Mouse (Mus musculus) hindbrain, postnatal 0 days (tissue): ENCODE results near the gene Akr1b8. TPM values are rescaled to one million over a fixed set of nuclear protein-coding genes. Genes with fewer than 3 reads are reported as not detected.

Source experiments
- ATAC-seq: fragments of 200-750 bp; cut with Nextera tagmentation; 2 replicates; pipeline ENCODE4 v1.8.0; 2017; ENCODE audit warnings: mild to moderate bottlenecking, moderate TSS enrichment, moderate library complexity
- DNase-seq: peaks from one replicate; pipeline ENCODE4 v3.0.0-alpha.2; 2015; ENCODE audit warnings: low spot score
- H3K27ac ChIP-seq: fragments of 300-500 bp; sonication (generic); 2 replicates; pipeline ENCODE4 v1.5.1; 2014; ENCODE audit warnings: mild to moderate bottlenecking
- H3K27me3 ChIP-seq: fragments of 300-500 bp; sonication (generic); 2 replicates; pipeline ENCODE4 v1.6.1; 2014; ENCODE audit warnings: low read length, mixed read lengths; ENCODE audit not compliant: insufficient read depth
- H3K36me3 ChIP-seq: fragments of 300-500 bp; sonication (generic); 2 replicates; pipeline ENCODE4 v1.6.1; 2014; ENCODE audit warnings: low read length, mixed read lengths; ENCODE audit not compliant: insufficient read depth
- H3K4me1 ChIP-seq: fragments of 300-500 bp; sonication (generic); 2 replicates; pipeline ENCODE4 v1.6.1; 2014; ENCODE audit warnings: antibody characterized with exemption, low read length, mixed read lengths; ENCODE audit not compliant: insufficient read depth
- H3K4me2 ChIP-seq: fragments of 300-500 bp; sonication (generic); 2 replicates; pipeline ENCODE4 v1.6.1; 2014; ENCODE audit warnings: low read depth, mild to moderate bottlenecking, low read length, moderate library complexity, mixed read lengths
- H3K4me3 ChIP-seq: fragments of 300-500 bp; sonication (generic); 2 replicates; pipeline ENCODE4 v1.5.1; 2014; ENCODE audit warnings: low read length
- H3K9ac ChIP-seq: fragments of 300-500 bp; sonication (generic); replicated peaks from 2 replicates; pipeline ENCODE4 v1.6.1; 2014; ENCODE audit warnings: mild to moderate bottlenecking, low read length, moderate library complexity, mixed read lengths
- H3K9me3 ChIP-seq: fragments of 300-500 bp; sonication (generic); 2 replicates; pipeline ENCODE4 v1.6.1; 2016; ENCODE audit warnings: low read length, mixed read lengths
- CTCF ChIP-seq: IDR thresholded peaks from 2 replicates; pipeline ENCODE4 v1.5.1; 2016; ENCODE audit warnings: antibody characterized with exemption, control low read depth, low read depth
- WGBS: fragments of 180-500 bp; shearing (Covaris S2); extraction: QIAGEN DNeasy Blood & Tissue Kit; methylation state at CpG from one replicate; pipeline ENCODE4 v1.1.7; 2014; 5-methylcytosine and 5-hydroxymethylcytosine counted together
- polyA plus RNA-seq: library from polyadenylated mRNA; unstranded; fragments of >200 nt; fragmentation: Nextera tagmentation; extraction: Ambion mirVana; gene quantifications from 2 replicates; pipeline ENCODE4 v1.2.1, GENCODE M21; 2015
- total RNA-seq: library from RNA; depleted of rRNA; stranded (reverse); fragments of >200 nt; gene quantifications from 2 replicates; pipeline ENCODE4 v1.2.3, GENCODE M21; 2014; rRNA removed

The Akr1b8 gene
- total RNA-seq (1.6 and 2.0 TPM in 2 replicates), polyA plus RNA-seq (3.2 and 3.8 TPM in 2 replicates)

GRCm38 (mm10) chr6:34353658-34354353, at the start of gene Akr1b8:
Akr1b8 (plus strand) TSS chr6:34354119.
- 0 out of 2 replicates have a peak within 1 kb of the TSS, but pooled peaks have one; percentile 14 for H3K4me3 ChIP-seq
- 12% methylated on average over 16 of the region's 16 CpGs for WGBS
- H3K9me3 ChIP-seq: no peaks in the 10 kb centered on the region
- ATAC-seq (peak; percentile 55; the same call in 1 of the 2 replicates), DNase-seq (peak; percentile 73)
- peak within 1 kb of the TSS; percentile 53 for H3K4me2 ChIP-seq
- no peak within 1 kb of the TSS for H3K27ac ChIP-seq
- no peaks in the 10 kb centered on the region for H3K36me3 ChIP-seq
- TF ChIP-seq CTCF: no peak
- no peaks in the 10 kb centered on the region for H3K4me1 ChIP-seq
- H3K9ac ChIP-seq: no peak within 1 kb of the TSS
- no peaks in the 10 kb centered on the region for H3K27me3 ChIP-seq

DNA sequence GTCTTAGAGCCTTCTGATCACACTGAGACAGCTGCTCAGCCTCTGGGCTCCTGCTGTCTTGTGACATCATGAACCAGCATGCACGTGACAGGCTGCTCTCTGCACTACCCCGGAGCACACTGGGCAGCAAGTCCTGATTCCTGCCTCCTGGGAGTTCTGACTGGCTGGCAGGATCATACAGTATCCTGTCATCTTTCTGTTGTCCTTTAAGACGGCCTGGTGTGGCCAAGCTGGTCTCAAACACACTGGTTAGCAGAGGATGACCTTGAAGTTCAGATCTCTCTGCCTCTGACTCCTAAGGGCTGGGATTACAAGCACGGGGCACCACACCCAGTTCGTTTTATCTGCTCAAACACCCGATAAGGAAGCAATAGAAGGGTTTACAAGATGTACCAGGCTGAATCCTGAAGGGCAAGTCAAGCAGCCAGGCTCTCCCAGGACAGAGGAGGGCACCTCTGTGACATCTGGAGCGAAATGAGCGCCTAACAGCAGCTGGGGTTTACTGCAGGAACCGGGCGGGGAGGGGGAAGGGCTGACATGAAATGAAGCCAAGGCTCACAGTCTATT, 49.2 kb upstream of the Akr1b8 start:
- DNase-seq (peak; percentile 12), ATAC-seq (peak; percentile 63; the same call in 1 of the 2 replicates)
- H3K4me2 ChIP-seq: no peak overlapping the region
- H3K27me3 ChIP-seq: no peaks in the 10 kb centered on the region
- no peak overlapping the region for H3K4me3 ChIP-seq
- H3K27ac ChIP-seq: no peak overlapping the region
- H3K4me1 ChIP-seq: no peaks in the 10 kb centered on the region
- peaks cover 8% of the 10 kb centered on the region; the same call in 1 of the 2 replicates for H3K36me3 ChIP-seq
- WGBS: 70% methylated on average over 10 of the region's 10 CpGs
- H3K9me3 ChIP-seq: no peaks in the 10 kb centered on the region
- TF ChIP-seq CTCF: no peak
- no peak overlapping the region for H3K9ac ChIP-seq

DNA sequence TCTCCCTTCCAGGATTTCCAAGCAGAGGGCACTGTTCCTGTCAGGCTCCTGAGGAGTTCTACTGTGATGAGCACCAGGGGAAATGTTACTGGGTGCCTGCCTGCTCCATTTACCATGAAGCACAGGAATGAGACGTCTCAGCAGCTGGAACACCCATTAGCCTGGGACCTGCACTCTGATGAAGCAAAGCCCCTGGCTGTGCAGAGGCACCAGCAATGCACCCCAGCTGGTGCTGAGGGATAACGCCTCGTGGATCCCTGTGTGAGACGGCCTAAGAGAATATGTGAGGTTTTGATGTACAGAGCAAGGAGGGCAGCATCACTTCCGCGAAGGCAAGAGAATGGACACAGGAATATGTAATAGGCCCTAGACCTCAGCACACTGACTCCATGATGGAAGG, 47.1 kb upstream of the Akr1b8 start:
- peaks cover 20% of the 10 kb centered on the region; the same call in 1 of the 2 replicates for H3K36me3 ChIP-seq
- no peak for TF ChIP-seq CTCF
- 78% methylated on average over 6 of the region's 6 CpGs for WGBS

GRCm38 (mm10) chr6:34309526-34309925, 44.4 kb upstream of the Akr1b8 start:
- ATAC-seq (no peak), DNase-seq (no peak)
- Histone ChIP-seq H3K27me3 (no peaks in the 10 kb centered on the region), H3K9ac (no peak overlapping the region), H3K27ac (no peak overlapping the region), H3K9me3 (no peaks in the 10 kb centered on the region), H3K36me3 (peaks cover 20% of the 10 kb centered on the region; the same call in 1 of the 2 replicates), H3K4me1 (no peaks in the 10 kb centered on the region), H3K4me2 (no peak overlapping the region), H3K4me3 (no peak overlapping the region)
- TF ChIP-seq CTCF: no peak
- 89% methylated on average over 6 of the region's 6 CpGs for WGBS

More for the DNA sequence above, 47.1 kb upstream of the Akr1b8 start:
- DNase-seq (no peak), ATAC-seq (no peak)
- H3K9ac ChIP-seq: no peak overlapping the region
- no peak overlapping the region for H3K4me3 ChIP-seq
- H3K27me3 ChIP-seq: no peaks in the 10 kb centered on the region
- H3K27ac ChIP-seq: no peak overlapping the region
- H3K9me3 ChIP-seq: no peaks in the 10 kb centered on the region
- H3K4me1 ChIP-seq: no peaks in the 10 kb centered on the region
- no peak overlapping the region for H3K4me2 ChIP-seq

GRCm38 (mm10) chr6:34310023-34310595, 43.8 kb upstream of the Akr1b8 start:
- H3K27ac ChIP-seq: no peak overlapping the region
- TF ChIP-seq CTCF: no peak
- peaks cover 20% of the 10 kb centered on the region; the same call in 1 of the 2 replicates for H3K36me3 ChIP-seq
- H3K9ac ChIP-seq: no peak overlapping the region
- no peak for DNase-seq
- no peak for ATAC-seq
- no peak overlapping the region for H3K4me3 ChIP-seq
- WGBS: 94% methylated on average over 11 of the region's 11 CpGs
- no peaks in the 10 kb centered on the region for H3K9me3 ChIP-seq
- no peaks in the 10 kb centered on the region for H3K4me1 ChIP-seq
- H3K4me2 ChIP-seq: no peak overlapping the region
- H3K27me3 ChIP-seq: no peaks in the 10 kb centered on the region

- H3K27me3 ChIP-seq: no peaks in the 10 kb centered on the region
- DNase-seq (no peak), ATAC-seq (no peak)
- peaks cover 15% of the 10 kb centered on the region; the same call in 1 of the 2 replicates for H3K36me3 ChIP-seq
- no peak overlapping the region for H3K27ac ChIP-seq
- peaks cover 4% of the 10 kb centered on the region; the same call in 1 of the 2 replicates for H3K4me1 ChIP-seq
- WGBS: 68% methylated on average over 9 of the region's 9 CpGs
- TF ChIP-seq CTCF: no peak
- H3K9ac ChIP-seq: no peak overlapping the region
- no peaks in the 10 kb centered on the region for H3K9me3 ChIP-seq
- no peak overlapping the region for H3K4me3 ChIP-seq
- H3K4me2 ChIP-seq: no peak overlapping the region
These were observed 40.5 kb upstream of the Akr1b8 start for GRCm38 (mm10) chr6:34313386-34313785.
